Mouse (Mus musculus): ENCODE data around the gene Sept9.

DNA sequence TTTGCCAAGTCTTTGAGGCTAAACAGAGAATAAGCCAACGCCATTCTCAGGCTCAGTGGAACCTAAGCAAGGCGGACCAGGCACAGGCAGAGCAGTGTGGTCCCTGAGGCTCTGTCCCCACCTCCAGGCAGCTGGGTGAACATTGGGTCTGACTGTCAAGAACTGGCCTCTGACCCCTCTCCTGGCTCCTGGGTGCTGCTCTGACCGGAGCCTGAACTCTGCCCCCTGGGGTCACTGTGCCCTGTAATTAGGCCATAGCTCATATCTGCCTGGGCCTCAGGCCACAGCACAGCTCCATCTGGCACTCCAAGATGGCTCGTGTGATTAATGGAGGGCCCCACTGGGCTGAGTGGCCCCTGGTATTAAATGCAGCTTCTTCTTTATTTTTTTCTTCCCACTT lies 80.5 kb downstream of the Sept9 start:
- TF ChIP-seq POLR2A (IDR thresholded peaks at IDR 0.05; ENCODE audit: insufficient read depth, low read depth, low read length) (no peak), CTCF (IDR thresholded peaks at IDR 0.05; ENCODE audit: insufficient read depth, low read depth, low read length) (no peak)
